Mouse (Mus musculus) spleen, adult 18-20 months (tissue): ENCODE measurements around the gene Nr0b2.
"Not testable (repeated sequence)": the region's sequence is repeated elsewhere in the genome, so short reads cannot be mapped to it uniquely, and the experiment has no call there.

ENCODE experiments used
- DNase-seq, 2 experiments: peaks; one replicate each; pipeline ENCODE4 v3.0.0; 2022; ENCODE audit warnings: mixed read lengths in 2 of 2

Gene Nr0b2

GRCm38 (mm10) chr4:133552768-133553447 lies at the start of gene Nr0b2:
Gene Nr0b2 (plus strand): TSS chr4:133553376.
- DNase-seq = peak in 1 of 2 experiments; percentile 22

- DNase-seq = no peak
These were observed 48.9 kb upstream of the Nr0b2 start for GRCm38 (mm10) chr4:133504300-133504699.

- DNase-seq = no peak
These were observed 48.3 kb upstream of the Nr0b2 start for GRCm38 (mm10) chr4:133504755-133505485.

- DNase-seq = no peak
These were observed 46.6 kb upstream of the Nr0b2 start for GRCm38 (mm10) chr4:133506573-133506972.

GRCm38 (mm10) chr4:133508990-133509389 lies 44.2 kb upstream of the Nr0b2 start:
- DNase-seq = no peak

GRCm38 (mm10) chr4:133511050-133511449 lies 42.1 kb upstream of the Nr0b2 start:
- no peak for DNase-seq

- not testable (repeated sequence) for DNase-seq
These were observed 40.7 kb upstream of the Nr0b2 start for GRCm38 (mm10) chr4:133512511-133512910.

- peak in 1 of 2 experiments; percentile 62 for DNase-seq
These were observed 40.2 kb upstream of the Nr0b2 start for GRCm38 (mm10) chr4:133512972-133513371.

GRCm38 (mm10) chr4:133518601-133519368 lies 34.4 kb upstream of the Nr0b2 start, which contains the start of gene Kdf1:
Gene Kdf1 (plus strand): TSS chr4:133518963.
- DNase-seq = no peak

GRCm38 (mm10) chr4:133519369-133519665 lies 33.9 kb upstream of the Nr0b2 start:
- no peak for DNase-seq

GRCm38 (mm10) chr4:133521502-133521901 lies 31.7 kb upstream of the Nr0b2 start:
- DNase-seq = no peak

- DNase-seq = no peak
These were observed 25.4 kb upstream of the Nr0b2 start for GRCm38 (mm10) chr4:133527788-133528187.

GRCm38 (mm10) chr4:133532777-133533176 lies 20.4 kb upstream of the Nr0b2 start:
- DNase-seq = no peak

- DNase-seq = no peak
These were observed 17.1 kb upstream of the Nr0b2 start for GRCm38 (mm10) chr4:133536081-133536480.

GRCm38 (mm10) chr4:133536652-133537051 lies 16.5 kb upstream of the Nr0b2 start:
- no peak for DNase-seq

GRCm38 (mm10) chr4:133545272-133546231 lies 7.6 kb upstream of the Nr0b2 start, which contains the start of gene Nudc:
Gene Nudc (minus strand): TSS chr4:133545996.
- peak; percentile 90 to 91 for DNase-seq

GRCm38 (mm10) chr4:133552029-133552428 lies 1.1 kb upstream of the Nr0b2 start:
- DNase-seq = no peak

- DNase-seq = no peak
These were observed 513 bp downstream of the Nr0b2 start for GRCm38 (mm10) chr4:133553448-133554330.

- DNase-seq = no peak
These were observed 4.0 kb downstream of the Nr0b2 start for GRCm38 (mm10) chr4:133557041-133557717.

GRCm38 (mm10) chr4:133559846-133560245 lies 6.7 kb downstream of the Nr0b2 start:
- DNase-seq = no peak

- DNase-seq = no peak
These were observed 8.4 kb downstream of the Nr0b2 start for GRCm38 (mm10) chr4:133561622-133562021.
